Mouse (Mus musculus): ENCODE measurements at regions not wholly inside any gene's neighbourhood (a gene's known extent, or its start where the extent isn't known, plus 50 kb on each side); places are given as distances from the start of the nearest gene placed in this dataset.
"Not testable (repeated sequence)": the region's sequence is repeated elsewhere in the genome, so short reads cannot be mapped to it uniquely, and the experiment has no call there.

DNA sequence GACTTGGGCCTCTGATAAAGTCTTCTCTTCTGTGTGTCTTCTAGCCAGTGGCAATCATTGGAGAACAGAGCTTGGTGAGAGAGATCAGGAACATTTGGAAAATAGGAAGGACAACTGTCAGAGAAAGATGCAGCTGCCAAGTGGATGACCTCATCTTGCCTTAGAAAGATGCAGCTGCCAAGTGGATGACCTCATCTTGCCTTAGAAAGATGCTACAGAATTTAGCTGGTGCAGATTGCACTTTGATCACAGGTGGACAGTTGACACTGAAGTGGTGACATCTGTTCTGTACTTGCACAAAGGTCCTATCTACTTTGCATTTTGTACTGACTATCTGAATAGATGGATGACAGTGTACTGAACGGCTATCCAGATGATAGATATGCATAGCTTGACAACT, 163.1 kb downstream of the Ube2e3 start:
- H3K4me1 ChIP-seq (replicated peaks), result 0 out of 2 replicates have a peak, but pooled peaks cover 9% of the 10 kb centered on the region
- H3K36me3 ChIP-seq, result no peaks in the 10 kb centered on the region
- WGBS, result 41% methylated on average over 1 of the region's 1 CpGs
- H3K9ac ChIP-seq, result no peak overlapping the region
- no peak overlapping the region for H3K27ac ChIP-seq (replicated peaks)
- H3K4me2 ChIP-seq, result no peak overlapping the region
- no peak for ATAC-seq (ENCODE audit: low FRiP score, low read depth)
- no peaks in the 10 kb centered on the region for H3K27me3 ChIP-seq
- no peaks in the 10 kb centered on the region for H3K9me3 ChIP-seq
- H3K4me3 ChIP-seq, result no peak overlapping the region

DNA sequence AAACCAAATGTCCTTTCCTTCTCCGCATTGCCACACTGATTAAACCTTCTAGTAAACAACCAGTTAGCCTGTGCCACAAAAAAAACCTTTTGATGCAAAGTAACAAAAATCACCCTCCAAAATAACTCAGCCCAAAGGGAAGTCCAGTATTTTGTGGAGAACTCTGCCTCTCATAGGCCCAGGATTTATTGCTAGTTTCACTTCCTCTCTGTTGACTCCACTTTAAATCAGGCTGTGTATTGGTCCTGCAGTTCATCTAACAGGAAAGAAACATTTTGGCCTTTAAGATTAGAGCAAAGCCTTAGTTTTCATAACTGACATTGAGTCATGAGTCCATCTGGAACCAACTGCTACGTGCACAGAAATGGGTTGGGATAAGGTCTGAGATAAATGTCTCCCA, 168.4 kb downstream of the Ube2e3 start:
- H3K9ac ChIP-seq, result no peak overlapping the region
- H3K4me1 ChIP-seq (replicated peaks), result no peaks in the 10 kb centered on the region
- H3K4me3 ChIP-seq, result no peak overlapping the region
- ATAC-seq (ENCODE audit: low FRiP score, low read depth), result no peak
- H3K27me3 ChIP-seq, result no peaks in the 10 kb centered on the region
- no peaks in the 10 kb centered on the region for H3K9me3 ChIP-seq
- no peak overlapping the region for H3K4me2 ChIP-seq
- no peak overlapping the region for H3K27ac ChIP-seq (replicated peaks)
- WGBS, result 87% methylated on average over 2 of the region's 2 CpGs
- H3K36me3 ChIP-seq, result no peaks in the 10 kb centered on the region

DNA sequence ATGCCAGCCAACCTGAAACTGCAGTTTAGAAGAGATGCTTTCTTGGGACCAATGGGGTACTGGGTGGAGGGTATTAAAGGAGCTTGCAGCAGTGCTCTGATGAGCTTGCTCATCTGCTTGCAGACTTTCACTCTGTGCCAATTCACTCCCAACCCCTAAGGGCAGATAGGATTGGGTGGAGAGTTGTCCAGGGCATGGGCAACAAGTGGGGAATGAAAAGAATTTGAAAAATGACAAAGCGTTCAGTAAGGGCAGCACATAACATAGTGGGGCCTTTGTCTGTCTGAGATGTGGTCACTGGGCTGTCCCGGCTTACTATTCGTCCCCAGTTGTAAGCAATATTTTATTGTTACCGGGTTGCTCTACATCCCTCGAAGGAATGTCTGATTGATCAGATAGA, 170.7 kb downstream of the Ube2e3 start:
- Histone ChIP-seq H3K4me2 (no peak overlapping the region), H3K4me3 (no peak overlapping the region), H3K9ac (no peak overlapping the region), H3K27ac (replicated peaks) (no peak overlapping the region), H3K9me3 (no peaks in the 10 kb centered on the region), H3K4me1 (replicated peaks) (no peaks in the 10 kb centered on the region), H3K27me3 (no peaks in the 10 kb centered on the region), H3K36me3 (no peaks in the 10 kb centered on the region)
- no peak for ATAC-seq (ENCODE audit: low FRiP score, low read depth)
- WGBS, result 26% methylated on average over 5 of the region's 5 CpGs

DNA sequence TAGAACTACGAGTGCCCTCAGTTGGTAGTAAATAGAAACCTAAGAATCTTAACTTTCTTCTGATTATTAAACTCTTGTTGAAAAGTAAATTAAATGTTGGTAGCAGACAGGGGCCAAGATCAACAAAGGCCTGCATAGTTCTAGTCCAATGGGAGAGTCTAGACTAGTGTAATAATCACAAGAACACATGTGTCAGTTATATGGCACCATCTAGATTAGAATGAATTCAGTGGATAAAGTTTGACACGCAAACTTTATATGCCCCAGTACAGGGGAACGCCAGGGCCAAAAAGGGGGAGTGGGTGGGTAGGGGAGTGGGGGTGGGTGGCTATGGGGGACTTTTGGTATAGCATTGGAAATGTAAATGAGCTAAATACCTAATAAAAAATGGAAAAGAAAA, 176.9 kb downstream of the Ube2e3 start:
- not testable (repeated sequence) for H3K9me3 ChIP-seq; H3K27ac ChIP-seq (replicated peaks); H3K36me3 ChIP-seq; H3K4me2 ChIP-seq; H3K9ac ChIP-seq; ATAC-seq (ENCODE audit: low FRiP score, low read depth); H3K4me1 ChIP-seq (replicated peaks); H3K4me3 ChIP-seq; H3K27me3 ChIP-seq
- 89% methylated on average over 3 of the region's 3 CpGs for WGBS

DNA sequence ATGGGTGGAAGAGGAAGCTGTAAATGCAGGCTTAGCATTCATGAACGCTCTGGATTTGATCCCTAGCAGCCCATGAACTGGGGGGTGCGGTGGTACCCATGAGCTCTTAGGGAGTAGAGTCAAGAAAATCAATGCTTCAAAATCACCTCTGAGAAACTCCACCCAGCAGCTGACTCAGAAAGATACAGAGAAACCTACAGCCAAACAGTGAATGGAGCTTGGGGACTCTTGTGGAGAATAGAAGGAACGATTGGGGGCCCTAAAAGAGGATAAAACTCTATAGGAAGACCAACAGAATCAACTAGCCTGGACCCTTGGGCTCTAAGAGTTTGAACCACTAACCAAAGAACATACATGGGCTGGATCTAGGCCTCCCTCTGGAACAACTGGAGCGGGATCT, 177.6 kb downstream of the Ube2e3 start:
- Histone ChIP-seq H3K9me3 (no peaks in the 10 kb centered on the region), H3K27me3 (no peaks in the 10 kb centered on the region), H3K27ac (replicated peaks) (no peak overlapping the region), H3K4me3 (no peak overlapping the region), H3K36me3 (no peaks in the 10 kb centered on the region), H3K4me1 (replicated peaks) (0 out of 2 replicates have a peak, but pooled peaks cover 2% of the 10 kb centered on the region), H3K4me2 (no peak overlapping the region), H3K9ac (no peak overlapping the region)
- 81% methylated on average over 4 of the region's 4 CpGs for WGBS
- ATAC-seq (ENCODE audit: low FRiP score, low read depth), result no peak

DNA sequence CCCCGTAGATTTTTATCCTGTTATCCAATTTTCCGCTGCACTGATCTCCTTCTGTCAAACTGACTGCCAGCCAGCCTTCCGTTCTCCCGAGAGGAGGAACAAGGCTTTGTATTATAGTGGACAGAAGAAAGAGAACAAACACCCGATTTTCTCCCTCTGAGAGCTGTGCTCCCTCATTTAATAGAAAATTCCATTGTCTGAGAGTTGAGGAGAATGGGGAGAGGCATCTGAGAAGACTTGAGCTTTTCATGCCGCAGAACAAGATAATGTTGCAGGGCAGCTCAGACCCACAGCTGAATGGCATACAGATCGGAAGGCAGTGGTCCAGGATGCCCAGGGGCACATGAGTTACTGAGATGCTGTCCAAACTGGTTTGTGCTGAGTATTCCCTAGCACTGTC, 180.1 kb downstream of the Ube2e3 start:
- Histone ChIP-seq H3K9ac (no peak overlapping the region; the same call in 1 of the 2 replicates), H3K36me3 (no peaks in the 10 kb centered on the region), H3K4me3 (peak overlapping the region; percentile 21), H3K27me3 (no peaks in the 10 kb centered on the region), H3K4me2 (peak overlapping the region; percentile 51), H3K4me1 (replicated peaks) (0 out of 2 replicates have a peak, but pooled peaks cover 2% of the 10 kb centered on the region), H3K9me3 (no peaks in the 10 kb centered on the region), H3K27ac (replicated peaks) (peak overlapping the region; percentile 71)
- ATAC-seq (ENCODE audit: low FRiP score, low read depth), result peak; percentile 87
- 12% methylated on average over 7 of the region's 7 CpGs for WGBS

DNA sequence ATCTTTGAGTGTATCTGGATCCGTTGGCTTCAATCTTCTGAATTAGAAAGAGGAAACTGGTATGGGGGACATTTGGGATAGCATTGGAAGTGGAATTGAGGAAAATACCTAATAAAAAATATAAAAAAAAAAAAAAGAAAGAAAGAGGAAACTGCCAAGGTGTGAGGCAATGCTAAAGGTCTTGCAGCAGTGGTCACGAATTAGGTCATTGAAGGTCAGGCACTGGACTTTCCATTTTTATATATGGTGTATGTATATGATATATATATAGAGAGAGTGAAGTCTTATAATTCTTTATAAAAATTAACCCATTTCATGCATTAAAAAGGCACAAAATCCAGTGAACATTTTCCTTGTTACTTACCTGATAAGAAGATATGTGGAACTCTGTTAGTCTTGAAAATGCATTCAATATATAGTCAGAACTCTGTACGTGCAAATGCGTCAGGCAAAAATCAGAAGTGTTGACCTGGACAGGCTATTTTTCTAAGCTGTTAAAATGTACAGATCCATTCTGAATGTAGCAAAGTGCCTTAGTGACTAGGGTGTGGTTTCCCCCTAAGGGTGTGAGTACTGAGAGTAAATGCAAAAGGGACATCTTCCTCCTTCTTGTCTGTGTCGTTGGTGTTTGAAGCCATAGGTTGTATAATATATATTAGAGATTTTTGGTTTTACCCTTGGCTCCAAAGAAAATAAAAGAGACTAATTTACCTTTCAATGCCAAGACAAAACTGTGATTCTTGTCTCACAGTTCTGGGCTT, 181.0 kb downstream of the Ube2e3 start:
- 0 out of 2 replicates have a peak, but pooled peaks cover 2% of the 10 kb centered on the region for H3K4me1 ChIP-seq (replicated peaks)

DNA sequence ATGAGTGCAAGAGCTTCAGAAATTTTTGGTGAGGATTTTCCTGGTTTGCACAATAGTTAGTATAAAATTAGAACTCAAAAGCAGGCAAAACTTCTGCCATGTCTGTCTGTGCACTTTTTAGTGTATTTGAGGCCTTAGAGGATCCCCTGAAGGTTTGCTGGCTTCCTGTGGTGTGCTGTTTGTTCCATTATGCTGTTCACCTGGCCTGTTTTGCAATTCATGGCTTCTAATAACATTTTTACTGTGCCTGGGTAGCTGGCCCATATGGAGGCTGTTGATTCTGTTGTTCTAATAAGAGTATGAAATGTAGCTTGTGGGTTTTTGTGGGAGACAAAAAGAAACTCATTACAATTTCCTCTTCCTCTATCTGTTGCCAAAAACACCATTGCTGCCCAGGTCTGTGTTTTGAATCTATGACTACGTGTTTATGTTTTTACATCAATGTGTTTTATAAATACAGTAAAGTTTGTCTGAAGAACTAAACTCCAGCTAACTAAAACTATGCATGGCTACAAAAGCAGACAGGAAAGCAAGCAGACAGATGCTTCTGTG, 182.6 kb downstream of the Ube2e3 start:
- Histone ChIP-seq H3K4me2 (no peak overlapping the region), H3K9ac (no peak overlapping the region), H3K36me3 (no peaks in the 10 kb centered on the region), H3K9me3 (no peaks in the 10 kb centered on the region), H3K4me1 (replicated peaks) (0 out of 2 replicates have a peak, but pooled peaks cover 2% of the 10 kb centered on the region), H3K27ac (replicated peaks) (no peak overlapping the region), H3K4me3 (no peak overlapping the region), H3K27me3 (no peaks in the 10 kb centered on the region)
- no peak for ATAC-seq (ENCODE audit: low FRiP score, low read depth)
- 84% methylated on average over 1 of the region's 1 CpGs for WGBS

More for the DNA sequence above, 181.0 kb downstream of the Ube2e3 start:
- no peaks in the 10 kb centered on the region for H3K36me3 ChIP-seq
- 87% methylated on average over 5 of the region's 5 CpGs for WGBS
- no peak overlapping the region for H3K4me2 ChIP-seq
- no peak overlapping the region for H3K27ac ChIP-seq (replicated peaks)
- H3K27me3 ChIP-seq, result no peaks in the 10 kb centered on the region
- no peak overlapping the region for H3K4me3 ChIP-seq
- ATAC-seq (ENCODE audit: low FRiP score, low read depth), result no peak
- no peaks in the 10 kb centered on the region for H3K9me3 ChIP-seq
- H3K9ac ChIP-seq, result no peak overlapping the region

DNA sequence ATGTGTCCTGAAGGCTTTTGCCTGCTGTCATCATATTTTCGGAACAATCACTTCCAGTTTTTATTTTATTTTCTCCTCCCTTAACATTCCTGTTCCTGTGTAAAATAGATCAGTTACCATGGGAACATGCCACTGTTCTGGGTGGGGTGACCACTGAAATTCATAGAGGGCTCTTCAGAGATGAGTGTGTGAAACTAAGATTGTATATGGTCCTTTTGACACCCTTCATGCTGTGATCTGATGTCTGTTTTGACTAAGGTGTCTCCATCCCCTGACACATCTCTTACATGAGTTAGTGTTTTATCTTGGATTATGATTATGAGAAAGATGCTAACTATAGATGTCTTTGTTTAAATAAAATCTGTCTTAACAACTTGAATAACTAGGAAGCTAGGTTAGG, 184.3 kb downstream of the Ube2e3 start:
- Histone ChIP-seq H3K4me1 (replicated peaks) (0 out of 2 replicates have a peak, but pooled peaks cover 2% of the 10 kb centered on the region), H3K9me3 (no peaks in the 10 kb centered on the region), H3K27me3 (no peaks in the 10 kb centered on the region), H3K36me3 (no peaks in the 10 kb centered on the region), H3K4me2 (no peak overlapping the region), H3K4me3 (no peak overlapping the region), H3K9ac (no peak overlapping the region), H3K27ac (replicated peaks) (no peak overlapping the region)
- 76% methylated on average over 1 of the region's 1 CpGs for WGBS
- ATAC-seq (ENCODE audit: low FRiP score, low read depth), result no peak

DNA sequence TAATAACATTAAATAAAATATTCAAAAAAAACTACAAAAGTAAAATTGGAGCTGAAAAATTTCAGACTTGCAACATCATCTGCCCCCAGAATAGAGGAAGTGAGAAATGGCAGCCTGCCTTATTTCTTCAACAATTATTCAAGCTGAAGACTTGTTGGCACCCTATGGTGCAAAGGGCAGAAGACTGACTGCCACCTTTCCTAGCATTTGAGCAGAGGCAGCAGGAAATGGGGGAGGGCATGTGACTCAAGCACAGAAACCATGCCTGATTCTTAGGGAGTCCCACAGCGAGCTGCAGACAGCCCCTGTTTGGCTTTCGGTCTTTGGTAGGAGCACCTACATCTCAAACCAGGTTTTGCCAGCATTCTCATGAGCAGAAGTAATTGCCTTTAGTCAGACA, 188.2 kb downstream of the Ube2e3 start:
- ATAC-seq (ENCODE audit: low FRiP score, low read depth), result no peak
- Histone ChIP-seq H3K27me3 (no peaks in the 10 kb centered on the region), H3K27ac (replicated peaks) (no peak overlapping the region), H3K4me1 (replicated peaks) (0 out of 2 replicates have a peak, but pooled peaks cover 9% of the 10 kb centered on the region), H3K36me3 (no peaks in the 10 kb centered on the region), H3K9me3 (no peaks in the 10 kb centered on the region), H3K4me2 (no peak overlapping the region), H3K4me3 (no peak overlapping the region), H3K9ac (no peak overlapping the region)
- 82% methylated on average over 2 of the region's 2 CpGs for WGBS

DNA sequence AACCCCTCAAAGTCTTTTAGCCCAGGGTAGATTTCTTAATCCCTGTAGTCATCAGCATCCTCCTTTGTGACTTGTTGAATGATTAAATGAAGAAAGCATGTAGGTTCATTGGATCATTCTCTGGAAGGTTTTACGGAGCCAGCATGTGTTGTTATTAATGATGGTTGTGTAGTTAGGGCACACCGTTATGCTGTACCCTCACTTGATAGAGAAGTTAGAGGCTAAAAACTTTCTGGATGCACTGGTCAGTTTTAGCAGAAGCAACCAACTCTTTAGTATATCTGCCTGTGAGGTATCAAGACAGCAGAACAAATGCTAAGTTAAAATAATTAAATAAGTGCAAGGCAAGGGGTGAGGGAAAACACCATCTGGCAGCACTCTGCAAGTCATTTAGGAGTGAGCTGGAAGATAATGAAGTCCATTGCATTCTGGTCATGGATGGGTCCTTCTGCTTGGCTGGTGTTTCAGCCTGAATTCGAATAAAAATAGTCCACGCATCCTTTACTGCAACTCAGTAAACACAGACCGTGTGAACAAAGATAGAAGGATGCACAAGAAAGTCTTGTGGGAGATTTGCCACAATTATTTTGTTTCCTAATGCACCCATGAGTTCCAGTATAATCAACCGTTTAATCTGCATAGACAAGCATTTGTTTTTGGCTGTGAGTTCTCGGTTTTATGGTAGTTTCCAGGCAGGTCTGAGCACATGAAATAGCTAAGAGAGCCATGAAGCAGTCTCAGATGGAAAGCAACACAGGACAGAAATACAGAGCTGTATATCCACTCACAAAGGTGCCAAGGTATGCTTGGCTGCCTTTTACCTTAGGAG, 191.4 kb downstream of the Ube2e3 start:
- H3K27ac ChIP-seq (replicated peaks), result peak overlapping the region; percentile 56
- H3K4me3 ChIP-seq, result no peak overlapping the region
- H3K4me1 ChIP-seq (replicated peaks), result 0 out of 2 replicates have a peak, but pooled peaks cover 9% of the 10 kb centered on the region
- no peaks in the 10 kb centered on the region for H3K27me3 ChIP-seq
- no peak overlapping the region for H3K4me2 ChIP-seq
- peak; percentile 73; the same call in 1 of the 2 replicates for ATAC-seq (ENCODE audit: low FRiP score, low read depth)
- no peak overlapping the region for H3K9ac ChIP-seq
- WGBS, result 42% methylated on average over 7 of the region's 7 CpGs
- no peaks in the 10 kb centered on the region for H3K9me3 ChIP-seq
- no peaks in the 10 kb centered on the region for H3K36me3 ChIP-seq

DNA sequence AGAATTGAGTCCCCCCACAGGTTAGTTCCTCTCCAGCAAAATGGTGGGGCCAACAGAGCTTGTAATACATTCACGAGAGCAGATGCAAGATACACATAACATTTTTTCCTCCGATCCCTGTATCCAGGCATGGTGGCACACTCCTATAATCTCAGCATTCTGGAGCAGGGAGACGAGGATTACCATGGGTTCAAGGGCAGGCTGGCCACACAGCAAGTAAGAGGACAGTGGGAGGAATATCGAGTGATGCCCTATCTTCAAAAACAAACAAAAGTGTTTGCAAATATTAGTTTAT, 192.0 kb downstream of the Ube2e3 start:
- Histone ChIP-seq H3K4me1 (replicated peaks) (0 out of 2 replicates have a peak, but pooled peaks cover 9% of the 10 kb centered on the region), H3K36me3 (no peaks in the 10 kb centered on the region), H3K4me2 (no peak overlapping the region), H3K9ac (no peak overlapping the region), H3K9me3 (no peaks in the 10 kb centered on the region), H3K4me3 (no peak overlapping the region), H3K27me3 (no peaks in the 10 kb centered on the region), H3K27ac (replicated peaks) (peak overlapping the region; percentile 56)
- no peak for ATAC-seq (ENCODE audit: low FRiP score, low read depth)
- WGBS, result 73% methylated on average over 4 of the region's 4 CpGs

Data from hindbrain, embryonic 15.5 days (tissue).